Mouse (Mus musculus) limb, embryonic 15.5 days (tissue): Measurements from ENCODE around the gene Myo1d. TPM values are rescaled to one million over a fixed set of nuclear protein-coding genes. Genes with fewer than 3 reads are reported as not detected.

ENCODE experiments used
- ATAC-seq: fragments of 200-750 bp; cut with Nextera tagmentation; 2 replicates; pipeline ENCODE4 v1.8.0; 2017; ENCODE audit warnings: low read depth, moderate TSS enrichment; ENCODE audit not compliant: insufficient number of reproducible peaks, low FRiP score, low TSS enrichment
- H3K27ac ChIP-seq: fragments of 300-500 bp; sonication (generic); 2 replicates; pipeline ENCODE4 v1.5.1; 2015; ENCODE audit warnings: moderate library complexity, mild to moderate bottlenecking, inconsistent platforms
- H3K27me3 ChIP-seq: fragments of 300-500 bp; sonication (generic); 2 replicates; pipeline ENCODE4 v1.6.1; 2015; ENCODE audit warnings: inconsistent platforms
- H3K36me3 ChIP-seq: fragments of 300-500 bp; sonication (generic); 2 replicates; pipeline ENCODE4 v1.6.1; 2015; ENCODE audit warnings: inconsistent platforms
- H3K4me1 ChIP-seq: fragments of 300-500 bp; sonication (generic); 2 replicates; pipeline ENCODE4 v1.6.1; 2015; ENCODE audit warnings: inconsistent platforms
- H3K4me2 ChIP-seq: fragments of 300-500 bp; sonication (generic); 2 replicates; pipeline ENCODE4 v1.6.1; 2015; ENCODE audit warnings: mild to moderate bottlenecking, inconsistent platforms
- H3K4me3 ChIP-seq: fragments of 300-500 bp; sonication (generic); 2 replicates; pipeline ENCODE4 v1.5.1; 2015; ENCODE audit warnings: mild to moderate bottlenecking, inconsistent platforms
- H3K9ac ChIP-seq: fragments of 300-500 bp; sonication (generic); 2 replicates; pipeline ENCODE4 v1.6.1; 2015; ENCODE audit warnings: inconsistent platforms
- H3K9me3 ChIP-seq: fragments of 300-500 bp; sonication (generic); 2 replicates; pipeline ENCODE4 v1.6.1; 2016; ENCODE audit warnings: inconsistent platforms
- WGBS: fragments of 180-500 bp; shearing (Covaris S2); methylation state at CpG from one replicate; pipeline ENCODE4 v1.1.7; 2015; 5-methylcytosine and 5-hydroxymethylcytosine counted together
- polyA plus RNA-seq: library from polyadenylated mRNA; unstranded; fragments of >200 nt; fragmentation: Nextera tagmentation; extraction: Ambion mirVana; gene quantifications from 2 replicates; pipeline ENCODE4 v1.2.1, GENCODE M21; 2015

The Myo1d gene
- polyA plus RNA-seq, 1 experiment from 2014 or later: 10.3 TPM

DNA sequence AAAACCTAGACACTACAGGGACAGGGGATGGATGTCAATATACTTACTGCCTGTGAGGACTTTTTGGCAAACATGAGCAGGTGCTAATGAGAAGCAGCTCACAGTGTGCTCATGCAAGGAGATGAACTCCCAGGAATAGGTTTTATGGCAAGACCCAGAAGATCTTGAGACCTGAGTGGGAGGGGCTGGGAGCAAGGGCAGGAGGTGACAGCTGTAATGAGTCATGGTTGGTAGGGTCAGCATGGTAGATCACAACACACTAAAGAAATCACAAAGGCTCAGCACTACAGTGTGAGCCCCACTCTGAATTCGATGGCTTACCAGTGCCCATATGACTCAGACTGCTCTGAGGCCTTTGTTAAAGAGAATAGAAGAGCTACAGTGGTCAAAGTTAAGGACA lies 184.3 kb downstream of the Myo1d start:
- H3K9me3 ChIP-seq: no peaks in the 10 kb centered on the region
- no peak for ATAC-seq
- H3K27me3 ChIP-seq: no peaks in the 10 kb centered on the region
- H3K9ac ChIP-seq: no peak overlapping the region
- peaks cover 9% of the 10 kb centered on the region for H3K36me3 ChIP-seq
- no peak overlapping the region for H3K27ac ChIP-seq
- H3K4me2 ChIP-seq: no peak overlapping the region
- no peak overlapping the region for H3K4me3 ChIP-seq
- no peaks in the 10 kb centered on the region for H3K4me1 ChIP-seq
- WGBS: 86% methylated on average over 1 of the region's 1 CpGs

DNA sequence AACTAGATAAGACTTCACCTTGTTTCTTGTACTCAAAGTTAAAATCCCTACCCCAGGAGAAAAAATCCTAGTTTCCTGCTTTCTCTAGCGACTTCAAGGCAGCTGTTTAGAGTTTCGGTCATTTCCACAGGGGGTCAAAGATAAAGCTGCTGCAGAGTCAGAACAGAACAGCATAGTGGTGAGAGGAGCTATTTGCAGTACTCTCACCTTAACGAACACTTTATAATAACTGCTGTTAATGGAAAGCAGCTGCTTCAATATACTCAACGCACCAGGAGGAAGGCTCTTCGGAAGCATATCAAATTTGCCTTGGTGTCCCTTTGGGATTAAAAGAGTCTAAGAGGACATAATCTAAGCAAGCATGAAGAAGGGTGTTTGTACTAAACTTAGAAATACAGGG lies 190.4 kb downstream of the Myo1d start:
- no peak overlapping the region for H3K4me3 ChIP-seq
- no peak for ATAC-seq
- H3K4me1 ChIP-seq: no peaks in the 10 kb centered on the region
- 25% methylated on average over 5 of the region's 5 CpGs for WGBS
- no peak overlapping the region for H3K9ac ChIP-seq
- H3K36me3 ChIP-seq: peaks cover 9% of the 10 kb centered on the region
- no peak overlapping the region for H3K4me2 ChIP-seq
- H3K9me3 ChIP-seq: no peaks in the 10 kb centered on the region
- H3K27me3 ChIP-seq: no peaks in the 10 kb centered on the region
- no peak overlapping the region for H3K27ac ChIP-seq

DNA sequence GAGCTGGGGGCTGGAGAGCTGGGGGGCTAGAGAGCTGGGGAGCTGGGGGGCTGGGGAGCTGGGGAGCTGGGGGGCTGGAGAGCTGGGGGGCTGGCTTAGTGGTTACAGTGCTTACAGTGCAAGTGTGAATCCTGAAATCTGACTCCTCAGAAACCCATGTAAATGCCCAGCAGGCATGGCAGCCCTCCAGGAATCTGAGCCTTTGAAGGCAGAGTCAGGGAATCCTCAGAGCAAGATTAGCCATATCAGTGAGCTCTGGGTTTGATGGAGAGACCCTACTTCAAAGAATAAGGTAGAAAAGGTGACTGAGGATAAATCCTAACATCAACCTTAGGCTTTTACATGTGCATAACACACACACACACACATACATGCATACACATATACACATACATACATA lies 194.1 kb downstream of the Myo1d start:
- Histone ChIP-seq H3K9me3 (no peaks in the 10 kb centered on the region), H3K36me3 (no peaks in the 10 kb centered on the region), H3K4me1 (no peaks in the 10 kb centered on the region), H3K4me3 (no peak overlapping the region), H3K27me3 (no peaks in the 10 kb centered on the region), H3K27ac (no peak overlapping the region), H3K4me2 (no peak overlapping the region), H3K9ac (no peak overlapping the region)
- ATAC-seq: no peak

DNA sequence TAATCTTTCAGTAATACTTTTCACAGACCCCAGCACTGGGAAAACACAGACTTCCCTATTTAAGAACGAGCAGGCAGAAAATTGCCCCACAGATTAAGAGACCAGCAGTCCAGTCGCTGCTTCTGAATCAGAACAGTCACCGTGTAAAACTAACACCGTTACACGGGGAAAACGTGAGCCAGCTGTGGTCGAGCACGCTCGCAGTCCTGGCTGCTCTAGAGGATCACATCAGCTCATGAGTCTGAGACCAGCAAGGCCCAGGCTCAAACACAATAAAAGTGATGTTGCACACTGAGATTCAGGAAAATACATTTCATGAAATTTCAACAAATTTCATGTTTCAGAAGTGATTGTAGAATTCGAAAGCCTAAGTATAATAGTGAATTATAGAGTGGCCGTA lies 194.6 kb downstream of the Myo1d start:
- no peak overlapping the region for H3K27ac ChIP-seq
- H3K4me2 ChIP-seq: no peak overlapping the region
- H3K4me3 ChIP-seq: no peak overlapping the region
- no peaks in the 10 kb centered on the region for H3K4me1 ChIP-seq
- H3K27me3 ChIP-seq: no peaks in the 10 kb centered on the region
- WGBS: 26% methylated on average over 11 of the region's 11 CpGs
- no peaks in the 10 kb centered on the region for H3K9me3 ChIP-seq
- no peak for ATAC-seq
- H3K36me3 ChIP-seq: no peaks in the 10 kb centered on the region
- no peak overlapping the region for H3K9ac ChIP-seq

DNA sequence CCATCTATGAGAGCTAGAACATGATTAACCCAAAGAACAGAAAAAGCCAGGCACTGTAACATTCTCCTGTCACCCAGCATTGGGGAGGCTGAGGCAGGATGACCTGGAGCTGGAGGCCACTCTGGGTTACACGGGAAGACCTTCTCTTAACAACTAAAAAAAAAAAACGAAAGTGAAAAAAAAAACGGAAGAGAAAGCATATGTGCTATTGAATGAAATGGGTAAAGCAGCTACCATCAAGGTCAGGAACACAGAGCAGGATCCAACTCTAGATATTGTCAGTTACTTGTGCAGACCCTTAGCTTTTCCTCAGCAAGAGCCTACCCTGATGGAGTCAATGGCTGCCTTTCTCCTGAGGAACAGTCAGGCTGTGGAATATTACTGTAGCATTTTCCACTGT lies 199.3 kb downstream of the Myo1d start:
- Histone ChIP-seq H3K36me3 (no peaks in the 10 kb centered on the region), H3K27ac (no peak overlapping the region), H3K4me2 (no peak overlapping the region), H3K27me3 (no peaks in the 10 kb centered on the region), H3K4me1 (peaks cover 4% of the 10 kb centered on the region; the same call in 1 of the 2 replicates), H3K4me3 (no peak overlapping the region), H3K9me3 (no peaks in the 10 kb centered on the region), H3K9ac (no peak overlapping the region)
- 83% methylated on average over 3 of the region's 3 CpGs for WGBS
- no peak for ATAC-seq

DNA sequence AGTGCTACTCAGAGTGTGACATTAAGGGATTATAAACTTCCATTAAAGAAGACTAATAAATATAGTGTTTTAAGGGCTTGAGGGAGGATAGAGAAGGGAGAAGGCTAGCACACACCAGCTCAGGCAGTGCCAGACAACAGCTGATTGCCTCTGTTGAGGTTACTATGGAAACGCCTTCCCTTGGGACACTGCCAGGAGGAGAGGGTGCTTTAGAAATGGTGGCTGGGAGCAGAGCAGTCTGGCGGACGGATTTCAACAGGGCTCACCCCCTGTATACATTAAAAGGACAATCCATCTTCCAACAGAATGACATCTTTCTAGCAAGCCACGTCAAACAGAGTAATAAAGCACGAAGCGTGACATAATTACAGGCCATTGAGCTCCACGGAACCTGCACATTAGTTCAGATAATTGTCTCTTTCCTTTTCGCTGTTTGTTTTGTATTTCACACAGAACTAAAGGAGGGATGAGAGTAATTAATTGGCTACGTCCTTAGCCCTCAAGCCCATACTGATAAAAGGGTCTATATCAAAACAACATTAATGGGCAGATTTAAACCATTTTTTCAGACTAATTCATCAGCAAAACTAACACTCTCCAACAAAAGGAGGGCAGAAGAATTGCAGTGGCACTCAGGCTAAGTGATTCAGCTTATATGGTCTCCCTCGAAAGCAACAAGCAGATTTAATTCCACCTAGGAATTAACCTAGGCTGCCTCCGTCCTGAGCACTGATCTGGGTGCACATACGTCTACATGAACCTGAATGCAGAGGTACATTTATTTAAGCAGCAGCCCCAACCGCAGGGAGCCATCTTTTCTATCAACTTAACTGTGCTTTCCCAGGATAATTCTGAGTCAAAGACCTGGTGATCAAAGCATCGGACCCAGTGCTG lies 201.8 kb downstream of the Myo1d start:
- peaks cover 4% of the 10 kb centered on the region; the same call in 1 of the 2 replicates for H3K4me1 ChIP-seq
- no peak overlapping the region for H3K27ac ChIP-seq
- no peaks in the 10 kb centered on the region for H3K36me3 ChIP-seq
- ATAC-seq: no peak
- H3K27me3 ChIP-seq: no peaks in the 10 kb centered on the region
- no peaks in the 10 kb centered on the region for H3K9me3 ChIP-seq
- H3K4me3 ChIP-seq: no peak overlapping the region
- no peak overlapping the region for H3K4me2 ChIP-seq
- 25% methylated on average over 14 of the region's 14 CpGs for WGBS
- H3K9ac ChIP-seq: no peak overlapping the region

DNA sequence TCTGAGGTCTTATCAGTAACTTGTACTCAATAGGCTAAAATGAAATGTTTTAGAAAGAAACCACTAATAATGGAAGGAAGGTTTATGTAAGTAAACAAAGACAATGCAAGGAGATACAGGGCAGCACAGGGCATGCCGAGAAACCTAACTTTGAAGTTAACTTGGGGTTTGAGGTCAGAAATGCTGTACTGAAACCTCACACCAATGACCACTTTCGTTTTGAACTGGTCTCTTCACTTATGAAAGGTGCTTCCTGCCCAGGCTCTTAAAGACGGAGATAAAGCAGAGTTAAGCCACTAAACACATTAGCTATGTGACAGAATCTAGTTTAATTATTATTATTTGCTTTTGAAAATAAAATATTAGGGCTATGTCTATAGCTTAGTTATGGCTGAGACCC lies 204.0 kb downstream of the Myo1d start:
- Histone ChIP-seq H3K9me3 (no peaks in the 10 kb centered on the region), H3K9ac (no peak overlapping the region), H3K4me1 (peaks cover 4% of the 10 kb centered on the region; the same call in 1 of the 2 replicates), H3K4me3 (no peak overlapping the region), H3K27ac (no peak overlapping the region), H3K4me2 (no peak overlapping the region), H3K36me3 (no peaks in the 10 kb centered on the region), H3K27me3 (no peaks in the 10 kb centered on the region)
- no peak for ATAC-seq
- WGBS: 66% methylated on average over 3 of the region's 3 CpGs

DNA sequence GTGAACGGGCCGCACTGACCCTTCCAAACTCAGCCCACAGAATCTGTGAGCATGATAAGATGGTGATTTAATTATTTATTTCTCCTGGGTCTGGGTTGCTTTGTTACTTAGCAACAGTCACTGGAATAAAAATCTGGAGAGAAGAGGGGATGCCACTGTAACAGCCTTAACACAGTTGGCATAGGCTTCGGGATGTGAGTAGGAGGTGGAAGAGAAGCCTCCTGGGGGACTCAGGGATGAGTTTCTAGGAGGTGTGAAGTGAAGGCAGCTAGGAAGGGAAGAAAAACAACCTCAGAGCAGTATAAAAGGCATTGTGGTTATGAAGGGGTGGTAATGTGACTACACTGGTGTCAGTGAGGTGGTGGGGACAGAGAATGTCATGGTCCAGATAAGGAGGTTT lies 213.5 kb downstream of the Myo1d start:
- H3K4me2 ChIP-seq: no peak overlapping the region
- ATAC-seq: no peak
- H3K4me1 ChIP-seq: no peaks in the 10 kb centered on the region
- H3K36me3 ChIP-seq: no peaks in the 10 kb centered on the region
- no peaks in the 10 kb centered on the region for H3K9me3 ChIP-seq
- no peak overlapping the region for H3K27ac ChIP-seq
- H3K4me3 ChIP-seq: no peak overlapping the region
- no peak overlapping the region for H3K9ac ChIP-seq
- WGBS: 82% methylated on average over 3 of the region's 3 CpGs
- H3K27me3 ChIP-seq: no peaks in the 10 kb centered on the region

DNA sequence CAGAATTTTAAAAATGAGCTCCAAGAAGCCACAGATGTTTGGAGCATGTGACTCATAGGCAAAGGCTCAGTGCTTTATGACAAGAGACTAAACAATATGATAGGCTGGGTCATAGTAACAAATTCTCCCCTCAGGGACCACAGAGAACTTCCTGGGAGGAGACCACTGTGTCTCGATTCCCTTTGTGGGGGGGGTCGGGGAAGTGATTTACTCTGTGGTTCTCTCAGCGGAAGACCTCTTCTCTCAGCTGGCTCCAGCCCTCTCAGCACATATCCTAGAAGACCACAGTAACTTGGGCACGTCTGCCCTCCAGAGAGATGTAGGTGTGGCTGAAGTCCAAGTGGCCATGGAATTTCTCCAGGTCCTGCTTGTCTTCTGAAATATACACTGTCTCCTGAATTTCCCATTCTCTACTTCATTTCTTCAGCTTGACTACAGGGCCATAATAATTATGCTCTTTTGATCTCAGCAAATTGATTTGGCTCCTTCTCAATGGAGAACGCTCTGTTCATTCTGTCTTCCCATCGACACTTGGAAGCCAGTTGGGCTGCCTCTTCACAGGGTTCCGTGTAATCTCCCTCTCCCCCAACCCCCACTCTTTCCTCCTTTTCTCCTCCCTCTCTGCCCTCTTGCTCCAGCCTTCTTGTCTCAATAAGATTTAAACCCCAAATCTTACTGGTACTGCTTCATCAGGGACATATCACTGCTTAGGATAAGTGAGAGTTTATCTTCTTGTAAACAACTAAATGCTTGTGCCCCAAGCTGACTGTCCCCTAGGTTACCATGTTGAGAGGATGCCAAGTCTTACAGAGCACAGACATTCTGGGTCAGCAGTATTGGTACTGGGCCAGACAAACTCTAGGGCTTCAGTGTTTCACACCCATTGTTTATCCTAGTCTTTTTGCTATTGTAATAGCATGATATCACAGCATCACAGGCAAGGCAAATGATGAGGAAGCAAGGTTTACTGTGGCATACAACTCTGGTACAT lies 214.6 kb downstream of the Myo1d start:
- ATAC-seq: no peak
- H3K27me3 ChIP-seq: no peaks in the 10 kb centered on the region
- no peak overlapping the region for H3K27ac ChIP-seq
- no peaks in the 10 kb centered on the region for H3K9me3 ChIP-seq
- 65% methylated on average over 7 of the region's 7 CpGs for WGBS
- no peak overlapping the region for H3K4me2 ChIP-seq
- H3K36me3 ChIP-seq: no peaks in the 10 kb centered on the region
- no peaks in the 10 kb centered on the region for H3K4me1 ChIP-seq
- no peak overlapping the region for H3K9ac ChIP-seq
- no peak overlapping the region for H3K4me3 ChIP-seq

DNA sequence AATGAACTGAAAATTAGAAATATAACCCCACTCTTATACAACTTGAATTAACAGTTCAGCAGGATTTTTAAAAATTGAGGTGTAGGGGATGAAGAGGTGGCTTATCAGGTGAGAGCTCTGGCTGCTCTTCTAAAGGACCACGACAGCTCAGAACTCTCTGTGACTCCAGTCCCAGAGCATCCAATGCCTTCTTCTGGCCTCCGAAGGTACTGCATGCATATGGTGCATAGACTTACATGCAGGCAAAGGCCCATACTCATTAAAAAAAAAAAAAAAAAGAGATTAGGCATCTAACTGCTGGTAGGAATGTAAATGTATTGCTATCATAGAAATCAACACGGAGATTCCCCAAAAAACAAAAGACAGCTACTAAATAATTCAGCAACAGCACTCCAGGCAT lies 217.3 kb downstream of the Myo1d start:
- Histone ChIP-seq H3K27me3 (no peaks in the 10 kb centered on the region), H3K4me2 (no peak overlapping the region), H3K27ac (no peak overlapping the region), H3K36me3 (no peaks in the 10 kb centered on the region), H3K4me3 (no peak overlapping the region), H3K4me1 (no peaks in the 10 kb centered on the region), H3K9me3 (no peaks in the 10 kb centered on the region), H3K9ac (no peak overlapping the region)
- no peak for ATAC-seq
- 46% methylated on average over 3 of the region's 3 CpGs for WGBS

DNA sequence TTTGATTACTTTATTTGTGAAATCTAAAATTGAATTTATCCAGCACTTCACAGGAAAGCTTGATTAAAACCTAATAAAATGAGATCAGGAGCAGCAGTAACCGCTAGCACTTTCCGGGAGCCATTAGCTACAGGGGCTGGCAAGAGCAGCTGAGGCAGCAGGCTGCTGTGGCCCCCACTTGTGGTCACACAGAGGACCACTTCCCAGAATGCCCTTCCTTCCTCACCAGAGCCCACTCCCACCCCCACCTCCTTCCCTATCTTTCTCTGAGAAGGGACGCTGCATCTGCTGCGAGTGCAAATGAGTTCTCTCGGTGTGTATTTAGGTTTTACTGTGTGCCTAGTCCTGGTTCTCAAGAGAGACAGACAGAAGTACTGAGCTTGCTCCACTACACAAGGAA lies 219.1 kb downstream of the Myo1d start:
- ATAC-seq: no peak

DNA sequence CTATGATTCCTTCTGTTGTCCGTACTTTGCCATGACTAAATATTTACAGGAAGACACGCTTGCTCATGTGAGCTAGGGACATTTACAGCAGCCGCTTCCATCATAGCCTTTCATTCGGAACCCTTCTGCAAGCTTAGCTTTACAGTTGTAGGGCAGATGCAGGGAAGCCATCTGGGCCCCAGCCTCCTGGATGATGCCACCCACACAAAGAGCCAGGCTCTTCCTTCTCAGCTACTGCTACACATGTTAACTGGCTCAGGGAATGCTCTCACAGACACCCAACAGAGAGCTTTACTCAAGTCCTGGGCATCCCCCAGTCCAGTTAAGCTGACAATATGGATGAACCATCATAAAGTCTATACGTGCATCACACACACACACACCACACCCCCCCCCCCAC lies 224.4 kb downstream of the Myo1d start:
- no peaks in the 10 kb centered on the region for H3K27me3 ChIP-seq
- no peaks in the 10 kb centered on the region for H3K36me3 ChIP-seq
- H3K4me3 ChIP-seq: no peak overlapping the region
- no peaks in the 10 kb centered on the region for H3K9me3 ChIP-seq
- peaks cover 1% of the 10 kb centered on the region; the same call in 1 of the 2 replicates for H3K4me1 ChIP-seq
- ATAC-seq: no peak
- no peak overlapping the region for H3K27ac ChIP-seq
- H3K9ac ChIP-seq: no peak overlapping the region
- 87% methylated on average over 5 of the region's 5 CpGs for WGBS
- no peak overlapping the region for H3K4me2 ChIP-seq

More for the DNA sequence above, 219.1 kb downstream of the Myo1d start:
- no peaks in the 10 kb centered on the region for H3K4me1 ChIP-seq
- no peak overlapping the region for H3K4me2 ChIP-seq
- H3K9ac ChIP-seq: no peak overlapping the region
- H3K36me3 ChIP-seq: no peaks in the 10 kb centered on the region
- no peak overlapping the region for H3K27ac ChIP-seq
- 45% methylated on average over 5 of the region's 5 CpGs for WGBS
- no peaks in the 10 kb centered on the region for H3K9me3 ChIP-seq
- H3K27me3 ChIP-seq: no peaks in the 10 kb centered on the region
- no peak overlapping the region for H3K4me3 ChIP-seq
